Mouse (Mus musculus) midbrain, postnatal 0 days (tissue): Measurements from ENCODE around the gene Zfhx3. TPM values are rescaled to one million over a fixed set of nuclear protein-coding genes. Genes with fewer than 3 reads are reported as not detected.

Source experiments
- ATAC-seq: fragments of 200-750 bp; cut with Nextera tagmentation; 2 replicates; pipeline ENCODE4 v1.8.0; 2017; ENCODE audit warnings: moderate number of reproducible peaks, mild to moderate bottlenecking, moderate TSS enrichment, moderate library complexity; ENCODE audit not compliant: low FRiP score
- DNase-seq: peaks from one replicate; pipeline ENCODE4 v3.0.0-alpha.2; 2015; ENCODE audit warnings: low spot score
- H3K27ac ChIP-seq: fragments of 300-500 bp; sonication (generic); 2 replicates; pipeline ENCODE4 v1.5.1; 2014; ENCODE audit warnings: low read depth, mild to moderate bottlenecking, low read length, mixed read lengths
- H3K27me3 ChIP-seq: fragments of 300-500 bp; sonication (generic); 2 replicates; pipeline ENCODE4 v1.6.1; 2014; ENCODE audit warnings: low read length, control low read depth, mixed read lengths; ENCODE audit not compliant: insufficient read depth
- H3K36me3 ChIP-seq: fragments of 300-500 bp; sonication (generic); 2 replicates; pipeline ENCODE4 v1.6.1; 2014; ENCODE audit warnings: low read length, control low read depth, mixed read lengths; ENCODE audit not compliant: insufficient read depth
- H3K4me1 ChIP-seq: fragments of 300-500 bp; sonication (generic); 2 replicates; pipeline ENCODE4 v1.6.1; 2014; ENCODE audit warnings: mild to moderate bottlenecking, control low read depth, antibody characterized with exemption, low read length, mixed read lengths; ENCODE audit not compliant: insufficient read depth
- H3K4me2 ChIP-seq: fragments of 300-500 bp; sonication (generic); 2 replicates; pipeline ENCODE4 v1.6.1; 2014; ENCODE audit warnings: low read depth, mild to moderate bottlenecking, low read length, mixed read lengths; ENCODE audit not compliant: poor library complexity, severe bottlenecking
- H3K4me3 ChIP-seq: fragments of 300-500 bp; sonication (generic); 2 replicates; pipeline ENCODE4 v1.5.1; 2014; ENCODE audit warnings: low read depth, mild to moderate bottlenecking, low read length, moderate library complexity
- H3K9ac ChIP-seq: fragments of 300-500 bp; sonication (generic); replicated peaks from 2 replicates; pipeline ENCODE4 v1.6.1; 2014; ENCODE audit warnings: mild to moderate bottlenecking, low read length, moderate library complexity, mixed read lengths; ENCODE audit not compliant: poor library complexity, severe bottlenecking
- H3K9me3 ChIP-seq: fragments of 300-500 bp; sonication (generic); 2 replicates; pipeline ENCODE4 v1.6.1; 2016; ENCODE audit warnings: low read length, control low read depth
- CTCF ChIP-seq: IDR thresholded peaks from 2 replicates; pipeline ENCODE4 v1.5.1; 2016; ENCODE audit warnings: antibody characterized with exemption, mild to moderate bottlenecking
- WGBS: fragments of 180-500 bp; shearing (Covaris S2); extraction: QIAGEN DNeasy Blood & Tissue Kit; methylation state at CpG from one replicate; pipeline ENCODE4 v1.1.7; 2014; 5-methylcytosine and 5-hydroxymethylcytosine counted together
- microRNA-seq: library from miRNA; unstranded; fragments of <30 nt; microRNA quantifications from one replicate; pipeline ENCODE4, GENCODE M21; 2016; ENCODE audit warnings: borderline number of aligned reads
- polyA plus RNA-seq: library from polyadenylated mRNA; unstranded; fragments of >200 nt; fragmentation: Nextera tagmentation; extraction: Ambion mirVana; gene quantifications from 2 replicates; pipeline ENCODE4 v1.2.1, GENCODE M21; 2015
- total RNA-seq: library from RNA; depleted of rRNA; stranded (reverse); fragments of >200 nt; gene quantifications from 2 replicates; pipeline ENCODE4 v1.2.3, GENCODE M21; 2014

Gene Zfhx3
- total and polyA plus RNA-seq, 2 experiments from 2014 or later = 33.1 to 44.5 TPM

DNA sequence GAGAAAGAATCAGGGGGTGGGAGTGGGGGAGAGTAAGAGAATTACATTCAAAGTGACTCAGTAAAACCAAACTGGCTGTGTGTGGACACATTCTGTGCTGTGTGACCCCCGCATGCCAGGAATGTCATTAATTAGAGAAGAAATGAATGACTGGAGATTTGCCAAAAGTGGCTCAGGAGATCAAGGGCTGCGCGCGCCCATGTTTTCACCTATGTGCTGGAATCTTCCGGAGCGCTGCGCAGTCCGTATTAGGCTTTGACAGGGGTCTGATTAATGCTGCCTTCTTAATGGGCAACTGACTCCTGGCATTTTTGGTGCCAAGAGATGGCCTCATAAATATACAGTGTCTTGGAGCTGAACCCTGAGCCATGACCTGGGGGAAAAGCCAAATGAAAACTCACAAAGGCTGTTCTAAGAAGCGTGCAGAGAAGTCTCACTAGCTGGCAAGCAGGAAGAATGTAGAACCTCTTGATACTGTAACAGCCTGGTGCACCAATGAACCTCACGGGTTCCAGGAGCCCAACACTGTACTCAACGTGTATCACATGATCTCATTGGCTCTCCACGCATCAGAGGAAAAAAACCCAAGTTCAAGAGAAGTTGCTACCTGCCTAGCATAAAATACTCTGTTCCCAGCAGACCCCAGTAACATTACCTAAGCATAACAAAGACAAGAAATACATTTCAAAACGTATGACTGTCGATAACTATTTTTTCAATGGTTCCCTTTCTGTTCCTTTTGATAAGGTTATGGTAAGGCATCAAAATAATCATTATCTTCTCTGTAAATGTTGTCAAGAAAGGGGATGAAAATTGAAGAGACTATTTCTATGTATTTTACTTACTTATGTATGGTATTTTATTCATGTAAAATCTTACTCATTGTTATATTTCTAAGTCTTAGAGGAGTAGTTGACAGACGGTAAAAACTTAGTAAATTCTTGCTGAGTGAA is 1057.1 kb downstream of the Zfhx3 start:
- Histone ChIP-seq H3K4me1 (no peaks in the 10 kb centered on the region), H3K27me3 (no peaks in the 10 kb centered on the region), H3K9ac (no peak overlapping the region), H3K9me3 (no peaks in the 10 kb centered on the region), H3K4me2 (no peak overlapping the region), H3K27ac (no peak overlapping the region), H3K36me3 (no peaks in the 10 kb centered on the region), H3K4me3 (no peak overlapping the region)
- no peak for ATAC-seq
- TF ChIP-seq CTCF = no peak
- 79% methylated on average over 15 of the region's 15 CpGs for WGBS
- no peak for DNase-seq

DNA sequence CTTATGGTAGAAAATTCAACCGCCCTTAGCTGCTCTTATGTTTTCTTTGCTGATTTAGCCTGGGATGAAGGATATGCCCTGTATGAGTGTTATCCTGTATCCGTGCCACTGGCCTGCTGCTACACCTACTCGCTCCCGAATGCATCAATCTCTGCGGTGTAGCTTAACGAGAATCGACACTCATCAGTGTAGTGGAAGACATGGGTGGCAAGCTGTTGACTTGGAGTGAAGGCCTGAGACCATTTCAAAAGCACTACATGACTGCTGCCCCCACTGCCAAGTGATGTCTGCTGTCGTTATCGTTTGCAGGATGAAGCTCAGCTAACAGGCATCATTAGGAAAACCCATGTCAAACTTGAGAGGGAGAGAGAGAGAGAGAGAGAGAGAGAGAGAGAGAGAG is 1058.6 kb downstream of the Zfhx3 start:
- Histone ChIP-seq H3K27me3 (no peaks in the 10 kb centered on the region), H3K4me2 (no peak overlapping the region), H3K36me3 (no peaks in the 10 kb centered on the region), H3K4me1 (no peaks in the 10 kb centered on the region), H3K4me3 (no peak overlapping the region), H3K9ac (no peak overlapping the region), H3K9me3 (no peaks in the 10 kb centered on the region), H3K27ac (no peak overlapping the region)
- DNase-seq (no peak), ATAC-seq (no peak)
- no peak for TF ChIP-seq CTCF
- 78% methylated on average over 9 of the region's 9 CpGs for WGBS

DNA sequence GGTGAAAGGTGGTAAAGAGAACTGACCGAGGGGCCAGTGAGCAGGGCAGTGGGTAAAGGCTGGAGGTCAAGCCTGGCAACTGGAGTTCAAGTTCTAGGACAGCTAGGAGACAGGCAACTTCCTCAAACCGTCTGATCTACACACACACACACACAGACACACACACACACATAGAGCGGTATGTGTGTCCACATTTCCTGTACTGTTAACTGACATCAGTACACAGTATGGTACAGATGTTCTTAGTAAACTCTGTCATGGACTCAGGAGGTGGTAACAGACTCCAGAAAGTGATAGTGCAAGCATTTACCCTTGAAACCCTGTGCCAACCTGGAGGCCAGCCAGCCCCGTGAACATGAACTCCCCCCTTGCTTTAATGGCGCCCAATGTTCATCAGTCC is 1059.5 kb downstream of the Zfhx3 start:
- no peak for DNase-seq
- H3K36me3 ChIP-seq = no peaks in the 10 kb centered on the region
- H3K27me3 ChIP-seq = no peaks in the 10 kb centered on the region
- H3K4me2 ChIP-seq = no peak overlapping the region
- no peak overlapping the region for H3K4me3 ChIP-seq
- no peaks in the 10 kb centered on the region for H3K4me1 ChIP-seq
- no peak for ATAC-seq
- 89% methylated on average over 5 of the region's 5 CpGs for WGBS
- H3K9ac ChIP-seq = no peak overlapping the region
- no peak for TF ChIP-seq CTCF
- no peak overlapping the region for H3K27ac ChIP-seq
- no peaks in the 10 kb centered on the region for H3K9me3 ChIP-seq

DNA sequence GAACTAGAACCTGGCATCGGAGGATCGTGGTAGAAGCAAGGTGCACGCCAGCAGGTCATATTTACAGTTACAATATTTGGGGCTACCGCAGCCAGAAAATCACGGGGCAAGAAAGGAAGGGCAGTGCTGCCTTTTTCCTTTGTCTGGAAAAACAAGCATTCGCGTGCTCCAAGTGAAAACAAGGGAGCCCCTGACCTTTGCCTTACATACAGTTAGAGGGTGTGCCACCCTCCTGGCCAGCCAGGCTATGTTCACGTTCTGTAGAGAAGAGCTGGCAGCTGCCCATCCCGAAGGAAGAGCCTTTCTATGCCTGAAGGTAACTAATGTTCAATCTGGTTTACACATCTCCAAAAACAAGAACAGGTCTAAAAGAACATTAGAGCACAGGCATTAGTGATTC is 1064.5 kb downstream of the Zfhx3 start:
- 81% methylated on average over 9 of the region's 9 CpGs for WGBS

More for the DNA sequence above, 1064.5 kb downstream of the Zfhx3 start:
- ATAC-seq (no peak), DNase-seq (no peak)
- no peak overlapping the region for H3K4me3 ChIP-seq
- no peaks in the 10 kb centered on the region for H3K9me3 ChIP-seq
- no peak overlapping the region for H3K9ac ChIP-seq
- H3K36me3 ChIP-seq = no peaks in the 10 kb centered on the region
- H3K27me3 ChIP-seq = no peaks in the 10 kb centered on the region
- no peak for TF ChIP-seq CTCF
- no peaks in the 10 kb centered on the region for H3K4me1 ChIP-seq
- H3K4me2 ChIP-seq = no peak overlapping the region
- H3K27ac ChIP-seq = no peak overlapping the region

Small RNA genes within 50 kb of the gene (microRNA-seq; reads per million reads assigned to microRNA genes)
- gene Mir3108 = 1.3 reads per million
